Mouse (Mus musculus): ENCODE results near the gene Olfr31. TPM values are rescaled to one million over a fixed set of nuclear protein-coding genes. Genes with fewer than 3 reads are reported as not detected.

The Olfr31 gene
- polyA plus RNA-seq, 1 experiment from 2014 or later, result not detected

DNA sequence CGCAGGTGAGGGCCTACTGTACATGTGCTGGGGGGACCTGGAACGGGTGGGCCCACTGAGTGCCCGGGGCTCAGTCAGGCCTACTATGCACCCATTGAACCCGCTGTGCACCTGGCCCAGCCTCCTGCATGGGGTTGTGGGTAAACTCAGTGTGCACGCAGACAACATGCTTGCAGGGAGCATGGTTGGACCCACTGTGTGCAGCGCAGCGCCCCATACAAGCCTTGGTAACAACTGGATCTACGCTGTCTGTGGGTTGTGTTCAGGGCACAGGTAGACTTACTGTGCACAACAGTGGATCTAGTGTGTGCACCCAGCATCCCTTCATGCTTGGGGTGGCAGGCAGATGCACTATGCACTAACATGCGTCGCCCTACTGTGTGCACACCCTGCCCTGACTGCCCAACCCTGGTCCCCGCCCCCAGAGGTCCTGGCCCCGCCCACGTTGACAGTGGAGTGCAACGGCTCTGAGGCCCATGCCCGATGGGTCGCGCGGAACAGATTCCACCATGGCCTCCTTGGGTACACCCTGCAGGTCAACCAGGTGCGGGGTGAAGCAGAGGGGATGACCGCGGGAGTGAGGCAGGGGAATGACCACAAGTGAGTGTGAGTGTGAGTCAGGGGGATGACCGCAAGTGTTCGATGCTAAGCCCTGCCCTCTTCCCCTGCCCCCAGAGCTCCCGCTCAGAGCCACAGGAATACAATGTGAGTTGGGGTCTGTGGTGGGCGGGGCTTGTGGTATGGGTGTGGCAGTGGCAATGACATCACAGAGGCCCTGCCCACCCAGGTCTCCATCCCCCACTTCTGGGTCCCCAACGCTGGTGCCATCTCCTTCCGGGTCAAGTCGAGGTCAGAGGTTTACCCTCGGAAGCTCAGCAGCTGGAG, 27.9 kb downstream of the Olfr31 start:
- Histone ChIP-seq H3K4me1 (peaks cover 9% of the 10 kb centered on the region; the same call in 1 of the 2 replicates), H3K36me3 (peaks cover 40% of the 10 kb centered on the region), H3K27me3 (ENCODE audit: low read depth, poor library complexity, severe bottlenecking) (no peaks in the 10 kb centered on the region), H3K27ac (replicated peaks) (no peak overlapping the region), H3K9me3 (replicated peaks) (peaks cover 89% of the 10 kb centered on the region), H3K4me3 (no peak overlapping the region)
- 94% methylated on average over 29 of the region's 29 CpGs for WGBS
- DNase-seq (ENCODE audit: low spot score), result no peak

DNA sequence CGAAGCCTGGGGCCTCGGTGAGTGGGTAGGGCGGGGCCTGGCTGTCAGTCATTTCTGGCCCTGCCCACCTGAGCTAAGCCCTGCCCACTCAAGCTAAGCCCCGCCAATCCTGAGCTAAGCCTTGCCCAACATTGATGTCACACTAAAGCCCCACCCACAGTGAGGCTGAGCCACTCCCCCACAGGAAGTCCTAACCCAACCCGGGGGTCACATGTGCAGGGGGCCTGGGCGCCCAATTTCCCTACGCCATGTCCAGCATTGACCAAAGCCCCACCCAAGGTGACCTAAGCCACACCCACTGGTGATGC, 28.5 kb downstream of the Olfr31 start:
- Histone ChIP-seq H3K9me3 (replicated peaks) (peaks cover 94% of the 10 kb centered on the region), H3K4me3 (no peak overlapping the region), H3K36me3 (peaks cover 40% of the 10 kb centered on the region), H3K4me1 (peaks cover 7% of the 10 kb centered on the region; the same call in 1 of the 2 replicates), H3K27me3 (ENCODE audit: low read depth, poor library complexity, severe bottlenecking) (no peaks in the 10 kb centered on the region), H3K27ac (replicated peaks) (no peak overlapping the region)
- no peak for DNase-seq (ENCODE audit: low spot score)
- WGBS, result 99% methylated on average over 7 of the region's 7 CpGs

DNA sequence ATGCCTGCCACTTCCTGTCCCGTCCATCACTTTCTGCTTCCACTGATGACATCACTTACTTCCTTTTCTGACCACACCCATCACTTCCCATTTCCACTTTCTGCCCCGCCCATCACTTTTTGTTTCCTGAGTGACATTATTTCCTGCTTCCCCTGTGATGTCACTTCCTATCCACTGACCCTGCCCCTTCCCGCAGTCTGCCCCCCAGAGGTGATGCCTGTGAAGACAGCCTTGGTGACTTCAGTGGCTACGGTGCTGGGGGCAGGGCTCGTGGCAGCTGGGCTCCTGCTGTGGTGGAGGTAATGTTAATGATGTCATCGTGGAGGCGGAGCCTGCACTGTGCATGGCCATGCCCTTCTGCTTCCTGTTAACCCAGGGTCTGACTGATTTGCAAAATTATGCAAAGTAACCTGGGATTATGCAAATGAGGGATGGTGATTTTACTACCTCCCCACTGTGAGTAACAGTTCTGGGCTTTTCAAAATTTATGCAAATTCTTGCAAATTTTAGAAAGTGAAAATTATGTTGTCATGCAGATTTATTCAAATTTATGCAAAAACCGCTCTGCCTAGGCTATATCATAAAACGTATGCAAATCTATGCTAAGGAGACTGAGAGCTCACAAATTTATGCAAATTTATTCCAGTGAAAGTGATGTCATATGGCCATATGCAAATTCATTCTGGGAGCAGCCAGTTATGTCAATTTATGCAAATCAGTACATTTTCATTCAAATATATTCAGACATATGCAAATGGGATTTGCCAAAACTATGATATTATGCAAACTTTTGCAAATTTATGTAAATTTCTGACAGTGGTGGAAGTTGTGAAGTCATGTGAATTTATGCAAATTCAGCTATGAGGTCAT, 29.3 kb downstream of the Olfr31 start:
- Histone ChIP-seq H3K27ac (replicated peaks) (no peak overlapping the region), H3K9me3 (replicated peaks) (peaks cover 91% of the 10 kb centered on the region), H3K27me3 (ENCODE audit: low read depth, poor library complexity, severe bottlenecking) (no peaks in the 10 kb centered on the region), H3K36me3 (peaks cover 40% of the 10 kb centered on the region), H3K4me1 (peaks cover under 1% of the 10 kb centered on the region; the same call in 1 of the 2 replicates), H3K4me3 (no peak overlapping the region)
- WGBS, result 92% methylated on average over 9 of the region's 9 CpGs
- peak; percentile 20 for DNase-seq (ENCODE audit: low spot score)

DNA sequence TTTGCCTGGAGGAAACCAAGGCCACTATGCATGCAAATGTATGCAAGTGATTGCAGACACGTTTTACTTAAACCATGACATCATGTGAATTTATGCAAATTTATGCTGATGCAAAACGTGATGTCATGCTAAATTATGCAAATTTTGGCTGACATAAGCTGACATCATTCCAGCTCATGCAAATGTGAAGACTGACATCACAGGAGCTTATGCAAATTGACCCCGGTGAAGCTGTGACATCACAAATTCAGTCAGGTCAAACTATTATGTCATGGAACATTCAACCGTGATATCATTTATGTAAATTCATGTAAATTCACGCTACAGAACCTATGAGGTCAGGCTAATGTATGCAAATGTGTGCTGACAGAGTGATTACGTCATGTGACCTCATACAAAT, 30.0 kb downstream of the Olfr31 start:
- H3K27ac ChIP-seq (replicated peaks), result no peak overlapping the region
- H3K4me3 ChIP-seq, result no peak overlapping the region
- H3K4me1 ChIP-seq, result no peaks in the 10 kb centered on the region
- no peaks in the 10 kb centered on the region for H3K27me3 ChIP-seq (ENCODE audit: low read depth, poor library complexity, severe bottlenecking)
- peak; percentile 29 for DNase-seq (ENCODE audit: low spot score)
- WGBS, result 85% methylated on average over 6 of the region's 6 CpGs
- peaks cover 34% of the 10 kb centered on the region for H3K36me3 ChIP-seq
- H3K9me3 ChIP-seq (replicated peaks), result peaks cover 84% of the 10 kb centered on the region

DNA sequence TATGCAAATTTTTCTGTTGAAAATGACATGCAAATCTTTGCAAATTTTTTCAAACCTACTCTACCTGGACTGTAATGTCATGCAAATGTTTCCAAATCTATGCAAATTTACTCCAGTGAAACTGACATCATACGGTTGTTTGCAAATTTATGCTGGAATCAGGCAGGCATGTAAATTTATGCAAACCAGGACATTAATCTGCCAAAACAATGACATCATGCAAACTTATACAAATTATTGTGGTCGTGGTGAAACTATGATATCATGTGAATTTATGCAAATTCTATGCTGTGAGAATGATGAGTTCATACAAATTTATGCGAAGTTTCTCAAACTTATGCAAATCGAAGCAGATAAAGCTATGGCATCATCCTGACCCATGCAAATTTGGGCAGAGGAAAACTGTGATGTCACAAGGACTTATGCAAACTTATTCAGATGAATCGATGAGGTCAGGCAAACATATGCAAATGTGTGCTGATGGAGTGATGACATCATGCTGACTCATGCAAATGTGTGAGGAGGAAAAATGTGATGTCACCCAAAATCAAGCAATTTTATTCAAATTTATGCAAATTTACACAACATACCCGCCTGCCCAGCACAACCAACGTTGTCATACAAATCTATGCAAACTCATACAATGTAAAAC, 30.6 kb downstream of the Olfr31 start:
- peak; percentile 25 for DNase-seq (ENCODE audit: low spot score)
- Histone ChIP-seq H3K9me3 (replicated peaks) (peaks cover 78% of the 10 kb centered on the region), H3K4me3 (no peak overlapping the region), H3K4me1 (no peaks in the 10 kb centered on the region), H3K27ac (replicated peaks) (no peak overlapping the region), H3K27me3 (ENCODE audit: low read depth, poor library complexity, severe bottlenecking) (no peaks in the 10 kb centered on the region), H3K36me3 (peaks cover 29% of the 10 kb centered on the region)
- 97% methylated on average over 7 of the region's 7 CpGs for WGBS

DNA sequence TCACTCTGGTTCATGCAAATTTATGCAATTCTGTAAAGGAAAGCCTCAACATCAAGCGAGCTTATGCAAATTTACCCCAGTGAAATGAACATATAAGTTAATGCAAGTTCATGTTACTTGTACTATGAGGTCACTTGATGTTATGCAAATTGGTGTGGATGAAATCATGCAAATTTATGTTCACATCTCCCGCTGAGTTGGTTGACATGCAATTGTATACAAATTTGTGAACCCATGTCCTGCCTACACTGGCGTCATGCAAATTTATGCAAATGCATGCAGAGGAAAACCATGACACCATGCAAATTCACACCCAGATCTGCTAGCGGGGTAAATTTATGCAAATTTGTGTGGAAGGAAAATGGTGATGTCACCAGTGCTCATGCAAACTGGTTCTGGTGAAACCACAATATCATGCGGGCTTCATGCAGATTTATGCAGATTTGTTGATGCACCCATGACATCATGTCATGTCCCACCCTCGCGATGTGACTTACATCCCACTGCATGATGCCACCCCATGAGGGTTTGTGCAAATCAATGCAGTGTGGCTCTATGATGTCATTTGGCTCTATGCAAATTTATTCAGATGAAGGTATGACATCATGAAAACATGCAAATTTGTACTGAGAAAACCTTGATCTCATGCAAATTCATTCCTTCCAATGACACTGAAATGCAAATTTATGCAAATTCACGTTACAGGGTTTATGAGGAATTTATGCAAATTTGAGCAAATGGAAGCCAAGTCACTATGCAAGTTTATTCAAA, 31.3 kb downstream of the Olfr31 start:
- DNase-seq (ENCODE audit: low spot score), result peak; percentile 38
- Histone ChIP-seq H3K36me3 (peaks cover 24% of the 10 kb centered on the region), H3K4me1 (no peaks in the 10 kb centered on the region), H3K27me3 (ENCODE audit: low read depth, poor library complexity, severe bottlenecking) (no peaks in the 10 kb centered on the region), H3K27ac (replicated peaks) (no peak overlapping the region), H3K9me3 (replicated peaks) (peaks cover 71% of the 10 kb centered on the region), H3K4me3 (no peak overlapping the region)
- whole genome bisulfite sequencing, result 92% methylated on average over 8 of the region's 8 CpGs

DNA sequence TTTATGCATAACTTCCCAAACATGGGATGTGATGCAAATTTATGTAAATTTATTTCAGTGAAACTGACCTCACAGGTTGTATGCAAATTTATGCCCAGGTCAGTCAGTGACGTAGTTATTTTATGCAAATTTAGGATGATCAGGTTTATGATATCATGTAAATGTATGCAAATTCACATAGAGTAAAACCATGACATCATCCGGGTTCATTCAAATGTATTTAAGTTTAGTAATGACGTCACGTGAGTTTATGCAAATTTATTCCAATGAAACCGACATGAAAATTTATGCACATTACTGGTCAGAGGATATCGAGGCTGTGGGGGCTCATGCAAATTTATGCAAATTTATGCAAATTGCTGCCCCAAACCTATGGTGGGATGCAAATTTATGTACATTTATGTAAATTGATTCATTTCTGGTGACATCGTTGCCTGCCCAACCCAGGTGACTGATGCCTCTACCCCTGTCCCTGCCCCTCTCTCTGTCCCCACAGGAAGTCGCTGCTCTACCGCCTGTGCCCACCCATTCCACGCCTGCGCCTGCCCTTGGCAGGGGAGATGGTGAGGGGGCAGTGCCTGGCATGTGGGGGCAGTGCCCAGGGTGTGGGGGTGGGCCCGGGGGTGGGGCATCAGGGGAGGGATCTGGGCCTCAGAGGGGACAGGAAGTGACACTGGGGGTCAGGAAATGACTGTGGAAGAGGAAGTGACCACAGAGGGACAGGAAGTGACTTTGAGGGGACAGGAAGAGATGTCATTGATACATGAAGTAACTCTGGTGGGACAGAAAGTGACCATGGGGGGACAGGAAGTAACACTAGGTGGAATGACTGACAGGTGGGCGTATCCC, 32.1 kb downstream of the Olfr31 start:
- H3K4me3 ChIP-seq, result no peak overlapping the region
- WGBS, result 96% methylated on average over 13 of the region's 13 CpGs
- H3K9me3 ChIP-seq (replicated peaks), result peaks cover 63% of the 10 kb centered on the region
- no peak overlapping the region for H3K27ac ChIP-seq (replicated peaks)
- H3K27me3 ChIP-seq (ENCODE audit: low read depth, poor library complexity, severe bottlenecking), result no peaks in the 10 kb centered on the region
- peak; percentile 27 for DNase-seq (ENCODE audit: low spot score)
- H3K36me3 ChIP-seq, result peaks cover 16% of the 10 kb centered on the region
- H3K4me1 ChIP-seq, result no peaks in the 10 kb centered on the region

GRCm38 (mm10) chr14:14355360-14355646, 32.7 kb downstream of the Olfr31 start:
- peak; percentile 12 for DNase-seq (ENCODE audit: low spot score)
- 92% methylated on average over 8 of the region's 8 CpGs for WGBS
- peaks cover 57% of the 10 kb centered on the region for H3K9me3 ChIP-seq (replicated peaks)
- no peak overlapping the region for H3K27ac ChIP-seq (replicated peaks)
- H3K36me3 ChIP-seq, result peaks cover 11% of the 10 kb centered on the region
- H3K4me3 ChIP-seq, result no peak overlapping the region
- no peaks in the 10 kb centered on the region for H3K4me1 ChIP-seq
- no peaks in the 10 kb centered on the region for H3K27me3 ChIP-seq (ENCODE audit: low read depth, poor library complexity, severe bottlenecking)

Other genes with a start within 250 kb of the Olfr31 start
- gene Psmd6, start 201.8 kb upstream of the Olfr31 start, polyA plus RNA-seq (2016; fragmentation: Nextera tagmentation; extraction: Ambion mirVana), result 301 and 307 TPM in 2 replicates
- not detected in 2 replicates for gene Olfr720, start 136.0 kb upstream of the Olfr31 start, polyA plus RNA-seq (2016; fragmentation: Nextera tagmentation; extraction: Ambion mirVana)
- 2.0 and 2.3 TPM in 2 replicates for gene Il3ra, start 23.4 kb downstream of the Olfr31 start, polyA plus RNA-seq (2016; fragmentation: Nextera tagmentation; extraction: Ambion mirVana)
- gene Olfr721-ps1, start 78.5 kb downstream of the Olfr31 start, polyA plus RNA-seq (2016; fragmentation: Nextera tagmentation; extraction: Ambion mirVana), result not detected in 2 replicates